Mouse (Mus musculus) limb, embryonic 11.5 days (tissue): Measurements from ENCODE around the gene Vwa1. TPM values are rescaled to one million over a fixed set of nuclear protein-coding genes. Genes with fewer than 3 reads are reported as not detected.

Experiments
- ATAC-seq: fragments of 200-750 bp; cut with Nextera tagmentation; 2 replicates; pipeline ENCODE4 v1.8.0; 2017; ENCODE audit warnings: low read depth; ENCODE audit not compliant: insufficient number of reproducible peaks, low FRiP score, low TSS enrichment
- DNase-seq: peaks from one replicate; pipeline ENCODE4 v3.0.0-alpha.2; 2015; ENCODE audit warnings: low spot score
- H3K27ac ChIP-seq: fragments of 300-500 bp; sonication (generic); replicated peaks from 2 replicates; pipeline ENCODE4 v1.5.1; 2014; ENCODE audit warnings: low read depth, mild to moderate bottlenecking, low read length
- H3K27me3 ChIP-seq: fragments of 300-500 bp; sonication (generic); 2 replicates; pipeline ENCODE4 v1.6.1; 2014; ENCODE audit warnings: mild to moderate bottlenecking, low read length, mixed read lengths; ENCODE audit not compliant: control insufficient read depth, insufficient read depth
- H3K36me3 ChIP-seq: fragments of 300-500 bp; sonication (generic); 2 replicates; pipeline ENCODE4 v1.6.1; 2014; ENCODE audit warnings: mild to moderate bottlenecking, low read length, moderate library complexity, mixed read lengths; ENCODE audit not compliant: control insufficient read depth, insufficient read depth
- H3K4me1 ChIP-seq: fragments of 300-500 bp; sonication (generic); 2 replicates; pipeline ENCODE4 v1.6.1; 2014; ENCODE audit warnings: low read length, mixed read lengths; ENCODE audit not compliant: control insufficient read depth, insufficient read depth
- H3K4me2 ChIP-seq: fragments of 300-500 bp; sonication (generic); 2 replicates; pipeline ENCODE4 v1.6.1; 2014; ENCODE audit warnings: low read depth, mild to moderate bottlenecking, moderate library complexity; ENCODE audit not compliant: severe bottlenecking
- H3K4me3 ChIP-seq: fragments of 300-500 bp; sonication (generic); 2 replicates; pipeline ENCODE4 v1.5.1; 2014; ENCODE audit warnings: low read depth, low read length
- H3K9ac ChIP-seq: fragments of 300-500 bp; sonication (generic); 2 replicates; pipeline ENCODE4 v1.6.1; 2014; ENCODE audit warnings: mild to moderate bottlenecking, low read length
- H3K9me3 ChIP-seq: fragments of 300-500 bp; sonication (generic); 2 replicates; pipeline ENCODE4 v1.6.1; 2016; ENCODE audit warnings: low read length; ENCODE audit not compliant: control insufficient read depth
- WGBS: fragments of 180-500 bp; shearing (Covaris S2); extraction: QIAGEN DNeasy Blood & Tissue Kit; methylation state at CpG from one replicate; pipeline ENCODE4 v1.1.7; 2014; 5-methylcytosine and 5-hydroxymethylcytosine counted together
- microRNA-seq: library from miRNA; unstranded; fragments of <30 nt; microRNA quantifications from one replicate; pipeline ENCODE4, GENCODE M21; 2016
- polyA plus RNA-seq: library from polyadenylated mRNA; unstranded; fragments of >200 nt; fragmentation: Nextera tagmentation; extraction: Ambion mirVana; gene quantifications from 2 replicates; pipeline ENCODE4 v1.2.1, GENCODE M21; 2014

Gene Vwa1
- polyA plus RNA-seq, 1 experiment from 2014 or later: 5.3 TPM

- ATAC-seq (no peak), DNase-seq (no peak)
- Histone ChIP-seq H3K27ac (no peak overlapping the region), H3K4me3 (peak overlapping the region; percentile 77), H3K36me3 (peaks cover 4% of the 10 kb centered on the region), H3K27me3 (no peaks in the 10 kb centered on the region), H3K4me2 (peak overlapping the region; percentile 96), H3K4me1 (peaks cover 7% of the 10 kb centered on the region), H3K9me3 (no peaks in the 10 kb centered on the region), H3K9ac (peak overlapping the region; percentile 81)
- 75% methylated on average over 5 of the region's 5 CpGs for WGBS
Measured at GRCm38 (mm10) chr4:155735788-155736187, 38.7 kb downstream of the Vwa1 start.

DNA sequence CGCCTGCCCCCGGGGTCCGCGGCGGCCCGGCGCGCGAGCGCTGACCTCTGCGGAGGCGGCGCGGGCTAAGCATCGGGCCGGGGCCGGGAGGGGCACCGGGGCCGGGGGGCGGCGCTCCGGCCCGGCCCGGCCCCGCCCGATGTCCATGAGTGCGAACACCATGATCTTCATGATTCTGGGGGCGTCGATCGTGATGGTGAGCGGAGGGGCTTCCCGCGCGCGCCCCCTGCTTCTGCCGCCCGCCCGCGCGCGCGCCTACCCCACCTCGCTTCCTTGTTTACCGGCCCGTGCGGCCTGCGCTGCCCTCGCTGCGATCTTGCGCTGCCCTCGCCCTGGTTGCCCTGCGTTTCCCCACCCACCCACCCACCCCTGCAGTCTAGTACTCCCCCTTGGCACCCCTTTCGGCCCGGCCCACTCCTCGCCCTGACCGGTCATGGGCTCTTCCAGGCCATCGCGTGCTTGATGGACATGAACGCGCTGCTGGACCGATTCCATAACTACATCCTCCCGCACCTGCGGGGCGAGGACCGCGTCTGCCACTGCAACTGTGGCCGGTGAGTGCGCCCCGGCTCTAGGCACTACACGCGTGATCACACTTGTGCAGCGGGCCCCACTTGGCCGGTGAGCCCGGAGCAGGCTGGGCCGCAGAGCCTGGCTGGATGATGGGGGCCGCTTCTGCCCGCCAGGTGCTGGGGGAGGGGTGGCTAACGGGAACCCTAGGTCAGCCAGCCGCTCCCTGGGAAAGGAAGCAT, 39.4 kb downstream of the Vwa1 start:
- 1% methylated on average over 64 of the region's 79 CpGs for WGBS
- peaks cover under 1% of the 10 kb centered on the region for H3K36me3 ChIP-seq

GRCm38 (mm10) chr4:155734350-155734941, 40.1 kb downstream of the Vwa1 start, which contains the start of gene Tmem240:
Tmem240 (plus strand) TSS chr4:155734800.
- Histone ChIP-seq H3K27me3 (no peaks in the 10 kb centered on the region), H3K4me3 (peak within 1 kb of the TSS; percentile 77), H3K36me3 (no peaks in the 10 kb centered on the region; the same call in 1 of the 2 replicates), H3K27ac (peak within 1 kb of the TSS; percentile 70), H3K4me1 (peaks cover 7% of the 10 kb centered on the region), H3K4me2 (peak within 1 kb of the TSS; percentile 96), H3K9ac (peak within 1 kb of the TSS; percentile 81), H3K9me3 (no peaks in the 10 kb centered on the region)
- ATAC-seq (peak; percentile 93), DNase-seq (peak; percentile 90)
- under 1% methylated on average over 31 of the region's 35 CpGs for WGBS

More for the DNA sequence above, 39.4 kb downstream of the Vwa1 start:
- peak overlapping the region; percentile 77 for H3K4me3 ChIP-seq
- peak overlapping the region; percentile 81 for H3K9ac ChIP-seq
- peak overlapping the region; percentile 70 for H3K27ac ChIP-seq
- H3K4me1 ChIP-seq: peaks cover 7% of the 10 kb centered on the region
- ATAC-seq (peak; percentile 68), DNase-seq (peak; percentile 61)
- H3K4me2 ChIP-seq: peak overlapping the region; percentile 96
- H3K9me3 ChIP-seq: no peaks in the 10 kb centered on the region
- no peaks in the 10 kb centered on the region for H3K27me3 ChIP-seq

- no peak overlapping the region for H3K4me2 ChIP-seq
- H3K4me3 ChIP-seq: no peak overlapping the region
- no peak for DNase-seq
- ATAC-seq: no peak
- WGBS: 87% methylated on average over 10 of the region's 10 CpGs
- H3K27me3 ChIP-seq: no peaks in the 10 kb centered on the region
- no peaks in the 10 kb centered on the region for H3K9me3 ChIP-seq
- no peak overlapping the region for H3K9ac ChIP-seq
- no peak overlapping the region for H3K27ac ChIP-seq
- peaks cover 7% of the 10 kb centered on the region for H3K4me1 ChIP-seq
- no peaks in the 10 kb centered on the region for H3K36me3 ChIP-seq
Measured at GRCm38 (mm10) chr4:155733267-155733666, 41.2 kb downstream of the Vwa1 start.

- ATAC-seq (no peak), DNase-seq (no peak)
- Histone ChIP-seq H3K36me3 (peaks cover 3% of the 10 kb centered on the region; the same call in 1 of the 2 replicates), H3K4me1 (no peaks in the 10 kb centered on the region), H3K9me3 (no peaks in the 10 kb centered on the region), H3K4me2 (no peak overlapping the region), H3K4me3 (no peak overlapping the region), H3K27me3 (no peaks in the 10 kb centered on the region), H3K27ac (no peak overlapping the region), H3K9ac (no peak overlapping the region)
- WGBS: 84% methylated on average over 2 of the region's 2 CpGs
Measured at GRCm38 (mm10) chr4:155727993-155728392, 46.5 kb downstream of the Vwa1 start.

DNA sequence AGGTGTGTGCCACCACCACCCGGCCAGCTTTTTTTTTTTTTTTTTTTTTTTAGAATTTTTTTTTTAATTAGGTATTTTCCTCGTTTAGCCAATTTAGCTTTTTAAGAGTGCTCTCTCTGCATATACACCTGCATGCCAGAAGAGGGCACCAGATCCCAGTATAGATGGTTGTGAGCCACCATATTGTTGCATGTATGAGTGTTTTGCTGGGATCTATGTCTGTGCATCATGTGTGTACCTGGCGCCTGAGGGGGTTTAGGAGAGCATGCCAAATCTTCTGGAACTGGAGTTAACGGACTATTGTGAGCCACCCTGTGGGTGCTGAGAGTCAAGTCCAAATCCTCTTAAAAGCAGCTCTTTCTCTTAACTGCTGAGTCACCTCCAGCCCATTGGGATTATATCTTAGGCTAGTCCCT, 52.8 kb downstream of the Vwa1 start:
- Histone ChIP-seq H3K4me2 (no peak overlapping the region), H3K9ac (no peak overlapping the region), H3K27ac (no peak overlapping the region), H3K27me3 (no peaks in the 10 kb centered on the region), H3K9me3 (no peaks in the 10 kb centered on the region), H3K36me3 (peaks cover 3% of the 10 kb centered on the region; the same call in 1 of the 2 replicates), H3K4me1 (no peaks in the 10 kb centered on the region), H3K4me3 (no peak overlapping the region)
- ATAC-seq (no peak), DNase-seq (peak; percentile 36)
- 67% methylated on average over 4 of the region's 4 CpGs for WGBS

Small RNA genes lying within 50 kb of the gene (microRNA-seq; reads per million reads assigned to microRNA genes)
- gene Gm27743: not detected

Other genes starting within 250 kb of the Vwa1 start
- gene Nadk, start 212.3 kb downstream of the Vwa1 start, polyA plus RNA-seq: 99.1 and 105 TPM in 2 replicates
- 16.1 and 16.4 TPM in 2 replicates for gene Slc35e2, start 173.3 kb downstream of the Vwa1 start, polyA plus RNA-seq
- gene Cdk11b, start 149.8 kb downstream of the Vwa1 start, polyA plus RNA-seq: 69.4 and 79.9 TPM in 2 replicates
- gene Gm10563, start 129.3 kb downstream of the Vwa1 start, polyA plus RNA-seq: not detected in 2 replicates
- 11.3 and 12.2 TPM in 2 replicates for gene Mmp23, start 121.3 kb downstream of the Vwa1 start, polyA plus RNA-seq
- 16.0 and 16.6 TPM in 2 replicates for gene Mib2, start 105.5 kb downstream of the Vwa1 start, polyA plus RNA-seq
- gene Fndc10, start 80.4 kb downstream of the Vwa1 start, polyA plus RNA-seq: 2.0 and 2.1 TPM in 2 replicates
- 145 and 147 TPM in 2 replicates for gene Ssu72, start 69.9 kb downstream of the Vwa1 start, polyA plus RNA-seq
- 0.55 and 0.79 TPM in 2 replicates for gene Tmem240, start 39.9 kb downstream of the Vwa1 start, polyA plus RNA-seq
- gene Atad3a, start 13.6 kb downstream of the Vwa1 start, polyA plus RNA-seq: 103 and 104 TPM in 2 replicates
- 0.19 and 0.34 TPM in 2 replicates for gene Tmem88b, start 11.2 kb upstream of the Vwa1 start, polyA plus RNA-seq
- not detected in 2 replicates for gene Ankrd65, start 15.7 kb upstream of the Vwa1 start, polyA plus RNA-seq
- 238 and 245 TPM in 2 replicates for gene Mrpl20, start 28.2 kb upstream of the Vwa1 start, polyA plus RNA-seq
- 181 and 203 TPM in 2 replicates for gene Ccnl2, start 37.8 kb upstream of the Vwa1 start, polyA plus RNA-seq
- 132 and 138 TPM in 2 replicates for gene Aurkaip1, start 56.6 kb upstream of the Vwa1 start, polyA plus RNA-seq
- 41.8 and 49.3 TPM in 2 replicates for gene Mxra8, start 65.0 kb upstream of the Vwa1 start, polyA plus RNA-seq
- 8.1 and 9.1 TPM in 2 replicates for gene Dvl1, start 72.7 kb upstream of the Vwa1 start, polyA plus RNA-seq
- gene Tas1r3, start 88.7 kb upstream of the Vwa1 start, polyA plus RNA-seq: 0.24 and 0.28 TPM in 2 replicates
- gene Cptp, start 94.7 kb upstream of the Vwa1 start, polyA plus RNA-seq: 19.2 and 20.4 TPM in 2 replicates
- 89.4 and 91.1 TPM in 2 replicates for gene Ints11, start 94.8 kb upstream of the Vwa1 start, polyA plus RNA-seq
- 42.4 and 45.5 TPM in 2 replicates for gene Pusl1, start 117.1 kb upstream of the Vwa1 start, polyA plus RNA-seq
- 17.8 and 18.4 TPM in 2 replicates for gene Acap3, start 117.1 kb upstream of the Vwa1 start, polyA plus RNA-seq
- 163 and 169 TPM in 2 replicates for gene Ube2j2, start 169.1 kb upstream of the Vwa1 start, polyA plus RNA-seq
- 24.3 and 28.5 TPM in 2 replicates for gene C1qtnf12, start 187.6 kb upstream of the Vwa1 start, polyA plus RNA-seq
- 15.4 and 16.4 TPM in 2 replicates for gene B3galt6, start 218.0 kb upstream of the Vwa1 start, polyA plus RNA-seq
- 131 and 142 TPM in 2 replicates for gene Sdf4, start 218.2 kb upstream of the Vwa1 start, polyA plus RNA-seq
- 0.29 and 0.58 TPM in 2 replicates for gene Tnfrsf4, start 239.1 kb upstream of the Vwa1 start, polyA plus RNA-seq